Comparison of ENCODE assay signal across 9 mouse cellular contexts in the genomic region with DNA sequence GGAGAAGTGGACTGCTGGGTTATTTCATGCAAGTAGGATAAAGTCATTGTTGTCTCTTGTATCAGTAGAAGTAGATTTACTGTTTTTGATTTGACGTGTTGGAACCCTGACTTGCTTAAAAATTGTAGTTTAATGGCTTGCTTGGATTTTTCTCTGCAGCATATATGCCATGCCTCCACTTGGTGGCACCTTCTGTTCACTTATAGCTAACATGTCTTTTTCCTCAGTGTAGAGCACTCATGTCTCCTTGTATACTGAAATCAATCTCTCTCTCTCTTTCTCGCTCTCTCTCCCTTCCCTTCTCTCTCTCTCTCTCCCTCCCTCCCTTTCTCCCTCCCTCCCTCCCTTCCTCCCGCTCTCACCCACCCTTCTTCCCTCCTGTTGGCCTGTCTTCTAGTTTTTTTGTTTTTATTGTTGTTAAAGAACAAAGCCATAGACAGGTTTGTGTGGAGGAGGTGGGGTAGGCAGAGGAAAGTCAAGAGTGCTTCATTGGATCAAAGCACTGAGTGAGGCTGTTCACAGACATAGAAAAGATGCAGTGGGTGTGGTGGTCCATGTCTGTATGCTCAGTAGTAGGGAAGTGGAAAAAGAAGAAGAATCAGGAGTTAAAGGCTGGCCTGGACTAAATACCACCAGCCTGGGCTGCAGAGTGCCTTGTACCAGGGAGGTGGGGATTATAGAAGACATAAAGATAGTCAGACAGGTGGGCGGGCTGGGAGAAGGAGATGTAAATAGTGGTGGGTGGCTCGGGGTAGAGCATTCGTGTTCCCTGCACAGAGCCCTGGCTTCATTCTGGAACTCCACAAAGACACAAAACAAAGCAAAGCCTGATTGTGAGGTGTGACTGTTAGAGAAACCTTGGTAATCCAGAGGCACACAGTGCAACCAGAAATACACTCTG. TPM values are rescaled to one million over a fixed set of nuclear protein-coding genes. Genes with fewer than 3 reads are reported as not detected.
DNase-seq lines count a peak whose midpoint lies in the region; ATAC-seq and TF ChIP-seq lines count a peak whose summit lies in the region.
"Had no signal": no experiment of that assay in that cellular context is flagged by ENCODE, and none has a peak within 500 bp of the region (broad histone marks: within the 10 kb centered on the region; RNA-seq: fewer than 3 reads in every experiment).

No protein-coding gene starts in this region.

- H3K9ac ChIP-seq in forebrain, embryonic 12.5 days = no peak overlapping the region
- no peak overlapping the region for H3K9ac ChIP-seq in forebrain, embryonic 11.5 days (ENCODE audit: low read length)
- no peak overlapping the region for H3K9ac ChIP-seq in lung, embryonic 14.5 days
- H3K9ac ChIP-seq in forebrain, embryonic 16.5 days (replicated peaks; ENCODE audit: low read depth, low read length) = no peak overlapping the region
- H3K9ac ChIP-seq in neural tube, embryonic 13.5 days = no peak overlapping the region

- no peaks in the 10 kb centered on the region for H3K9me3 ChIP-seq in forebrain, embryonic 12.5 days
- no peaks in the 10 kb centered on the region for H3K9me3 ChIP-seq in forebrain, embryonic 11.5 days (ENCODE audit: control insufficient read depth, low read length)
- no peaks in the 10 kb centered on the region for H3K9me3 ChIP-seq in lung, embryonic 14.5 days (ENCODE audit: low read depth, low read length)
- no peaks in the 10 kb centered on the region for H3K9me3 ChIP-seq in forebrain, embryonic 16.5 days (ENCODE audit: control insufficient read depth, low read length)
- no peaks in the 10 kb centered on the region for H3K9me3 ChIP-seq in neural tube, embryonic 13.5 days
- H3K9me3 ChIP-seq: megakaryocyte, embryonic 14.5 days had no signal

- WGBS in forebrain, embryonic 12.5 days = 69% methylated on average over 6 of the region's 6 CpGs
- WGBS in forebrain, embryonic 11.5 days = 77% methylated on average over 6 of the region's 6 CpGs
- 70% methylated on average over 6 of the region's 6 CpGs for WGBS in lung, embryonic 14.5 days
- 50% methylated on average over 6 of the region's 6 CpGs for whole genome bisulfite sequencing in forebrain, embryonic 16.5 days
- 61% methylated on average over 6 of the region's 6 CpGs for WGBS in neural tube, embryonic 13.5 days

- no peak overlapping the region for H3K4me3 ChIP-seq in forebrain, embryonic 12.5 days (replicated peaks)
- H3K4me3 ChIP-seq in forebrain, embryonic 11.5 days (ENCODE audit: low read depth, low read length) = no peak overlapping the region
- no peak overlapping the region for H3K4me3 ChIP-seq in lung, embryonic 14.5 days (ENCODE audit: low read depth, low read length)
- no peak overlapping the region for H3K4me3 ChIP-seq in forebrain, embryonic 16.5 days (replicated peaks; ENCODE audit: low read length)
- no peak overlapping the region for H3K4me3 ChIP-seq in neural tube, embryonic 13.5 days
- H3K4me3 ChIP-seq: megakaryocyte, embryonic 14.5 days had no signal

- no peak overlapping the region for H3K4me2 ChIP-seq in forebrain, embryonic 12.5 days
- H3K4me2 ChIP-seq in forebrain, embryonic 11.5 days (ENCODE audit: low read depth, low read length, severe bottlenecking) = no peak overlapping the region
- no peak overlapping the region for H3K4me2 ChIP-seq in lung, embryonic 14.5 days
- H3K4me2 ChIP-seq in forebrain, embryonic 16.5 days (ENCODE audit: low read length) = no peak overlapping the region
- no peak overlapping the region for H3K4me2 ChIP-seq in neural tube, embryonic 13.5 days

- H3K27me3 ChIP-seq in forebrain, embryonic 12.5 days = no peaks in the 10 kb centered on the region
- no peaks in the 10 kb centered on the region for H3K27me3 ChIP-seq in forebrain, embryonic 11.5 days (ENCODE audit: control insufficient read depth, insufficient read depth, low read length)
- H3K27me3 ChIP-seq in lung, embryonic 14.5 days (ENCODE audit: insufficient read depth, low read length) = no peaks in the 10 kb centered on the region
- no peaks in the 10 kb centered on the region for H3K27me3 ChIP-seq in forebrain, embryonic 16.5 days (replicated peaks; ENCODE audit: control insufficient read depth, insufficient read depth, low read length)
- H3K27me3 ChIP-seq in neural tube, embryonic 13.5 days = no peaks in the 10 kb centered on the region
- H3K27me3 ChIP-seq: megakaryocyte, embryonic 14.5 days had no signal

- 0 out of 2 replicates have a peak overlapping the region, but pooled peaks have one; percentile 42 for H3K27ac ChIP-seq in forebrain, embryonic 12.5 days
- H3K27ac ChIP-seq in forebrain, embryonic 11.5 days (ENCODE audit: low read depth, low read length) = no peak overlapping the region
- no peak overlapping the region for H3K27ac ChIP-seq in lung, embryonic 14.5 days (ENCODE audit: low read depth)
- H3K27ac ChIP-seq in forebrain, embryonic 16.5 days (ENCODE audit: low read length) = peak overlapping the region; percentile 33; the same call in 1 of the 2 replicates
- H3K27ac ChIP-seq in neural tube, embryonic 13.5 days (replicated peaks) = peak overlapping the region; percentile 39

- H3K4me1 ChIP-seq in forebrain, embryonic 12.5 days = no peaks in the 10 kb centered on the region
- H3K4me1 ChIP-seq in forebrain, embryonic 11.5 days (replicated peaks; ENCODE audit: control insufficient read depth, insufficient read depth, low read length) = no peaks in the 10 kb centered on the region
- H3K4me1 ChIP-seq in lung, embryonic 14.5 days (ENCODE audit: insufficient read depth) = no peaks in the 10 kb centered on the region
- peaks cover 3% of the 10 kb centered on the region; the same call in 1 of the 2 replicates for H3K4me1 ChIP-seq in forebrain, embryonic 16.5 days (replicated peaks; ENCODE audit: control insufficient read depth, insufficient read depth, low read length)
- H3K4me1 ChIP-seq in neural tube, embryonic 13.5 days (replicated peaks) = no peaks in the 10 kb centered on the region

- TF ChIP-seq CTCF in lung, embryonic 14.5 days (IDR thresholded peaks at IDR 0.05; ENCODE audit: low read depth) = peak; percentile 51

- no peak for DNase-seq in forebrain, embryonic 11.5 days (ENCODE audit: low spot score)
- peak; percentile 47 for DNase-seq in lung, embryonic 14.5 days
- DNase-seq in lung, postnatal 25 days (ENCODE audit: low spot score) = no peak
- DNase-seq in spleen, adult 12 weeks (ENCODE audit: low spot score) = no peak
- no peak for DNase-seq in T-cell, adult 2 months (ENCODE audit: low spot score)

- peaks cover 45% of the 10 kb centered on the region for H3K36me3 ChIP-seq in forebrain, embryonic 12.5 days (replicated peaks)
- H3K36me3 ChIP-seq in forebrain, embryonic 11.5 days (ENCODE audit: control insufficient read depth, insufficient read depth, low read length) = peaks cover 6% of the 10 kb centered on the region; the same call in 1 of the 2 replicates
- H3K36me3 ChIP-seq in lung, embryonic 14.5 days (ENCODE audit: insufficient read depth) = peaks cover 54% of the 10 kb centered on the region
- H3K36me3 ChIP-seq in forebrain, embryonic 16.5 days (ENCODE audit: control insufficient read depth, insufficient read depth) = peaks cover 4% of the 10 kb centered on the region; the same call in 1 of the 2 replicates
- peaks cover 39% of the 10 kb centered on the region for H3K36me3 ChIP-seq in neural tube, embryonic 13.5 days

- ATAC-seq in forebrain, embryonic 12.5 days (ENCODE audit: low FRiP score) = peak; percentile 75; the same call in 1 of the 2 replicates
- no peak for ATAC-seq in forebrain, embryonic 11.5 days (replicated peaks; ENCODE audit: low FRiP score)
- no peak for ATAC-seq in lung, embryonic 14.5 days (ENCODE audit: insufficient read depth)
- ATAC-seq in forebrain, embryonic 16.5 days = peak; percentile 92
- ATAC-seq in neural tube, embryonic 13.5 days (ENCODE audit: low read depth) = peak; percentile 89

RNA-seq across cellular contexts. Expression of a gene that starts 12.4 kb away (rescaled TPM):
- 445 and 465 TPM in 2 replicates for polyA plus RNA-seq in forebrain, embryonic 12.5 days (2016; fragmentation: Nextera tagmentation; extraction: Ambion mirVana)
- 471 and 486 TPM in 2 replicates for polyA plus RNA-seq in forebrain, embryonic 11.5 days (2014; fragmentation: Nextera tagmentation; extraction: Ambion mirVana)
- polyA plus RNA-seq in lung, embryonic 14.5 days (2014; fragmentation: Nextera tagmentation; extraction: Ambion mirVana) = 420 and 423 TPM in 2 replicates
- 273 and 291 TPM in 2 replicates for polyA plus RNA-seq in forebrain, embryonic 16.5 days (2015; fragmentation: Nextera tagmentation; extraction: Ambion mirVana)
- 388 and 433 TPM in 2 replicates for polyA plus RNA-seq in neural tube, embryonic 13.5 days (2015; fragmentation: Nextera tagmentation; extraction: Ambion mirVana)

Comparison
In these comparisons a context has a peak if more than half of its experiments do, and no peak if none do; other contexts are left out.
1. ATAC-seq: peak in forebrain, embryonic 12.5 days (single experiment), forebrain, embryonic 16.5 days (single experiment) and neural tube, embryonic 13.5 days (single experiment); none in forebrain, embryonic 11.5 days (single experiment) and lung, embryonic 14.5 days (single experiment).
2. H3K27ac ChIP-seq: peak in forebrain, embryonic 12.5 days (single experiment), forebrain, embryonic 16.5 days (single experiment) and neural tube, embryonic 13.5 days (single experiment); none in forebrain, embryonic 11.5 days (single experiment) and lung, embryonic 14.5 days (single experiment).